Mouse (Mus musculus): ENCODE measurements around the gene Lrch1.

Gene Lrch1

GRCm38 (mm10) chr14:74723541-74723940 lies 224.1 kb downstream of the Lrch1 start:
- DNase-seq (ENCODE audit: low spot score), result no peak

DNA sequence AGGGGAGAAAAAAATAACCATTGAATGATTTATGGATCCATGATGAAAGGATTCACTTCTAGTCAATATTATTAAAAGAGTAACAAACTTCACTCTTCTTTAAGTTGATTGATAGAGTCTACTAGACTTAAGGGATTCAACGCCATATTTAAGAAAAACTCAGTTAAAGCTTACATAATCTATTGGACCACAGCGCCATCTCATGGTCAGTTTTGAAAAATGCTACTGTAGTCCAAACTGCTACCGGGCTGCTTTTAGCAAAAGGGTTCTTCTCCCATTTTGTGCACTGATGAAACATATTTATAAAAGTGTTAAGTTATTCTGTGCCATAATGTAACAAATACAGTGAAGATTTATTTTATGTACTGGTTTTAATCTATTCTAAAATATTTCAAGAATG lies 238.6 kb downstream of the Lrch1 start:
- DNase-seq (ENCODE audit: low spot score), result no peak

Data from yolk sac, embryonic 10.5 days (tissue).